Mouse (Mus musculus): ENCODE data around the gene Lhx6. TPM values are rescaled to one million over a fixed set of nuclear protein-coding genes. Genes with fewer than 3 reads are reported as not detected.
A peak's percentile ranks its signal among the peaks of the same experiment; 100 is the strongest.

Lhx6 gene
- polyA plus RNA-seq, 1 experiment from 2014 or later = 1.1 TPM

DNA sequence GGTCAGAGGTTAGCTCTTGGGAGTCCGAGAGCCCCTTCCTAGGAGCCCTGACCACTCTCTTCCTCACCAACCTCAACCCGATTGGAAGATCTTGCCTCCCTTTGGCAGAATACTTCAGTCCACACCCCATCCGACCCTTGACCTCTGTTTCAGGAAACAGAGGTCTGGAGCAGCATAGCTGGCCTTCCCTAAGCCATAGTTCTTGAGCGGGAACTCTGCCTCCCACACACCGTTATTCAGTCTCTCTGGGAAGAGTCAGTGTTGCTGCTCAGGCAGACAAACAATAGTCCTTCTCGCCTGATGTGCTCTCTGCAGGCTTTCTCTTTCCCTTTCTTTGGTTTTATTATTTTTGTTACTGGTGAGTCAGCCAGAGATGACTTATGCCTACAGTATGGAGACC is 5.5 kb downstream of the Lhx6 start:
- no peak for ATAC-seq (ENCODE audit: insufficient read depth, low FRiP score)
- H3K9ac ChIP-seq (ENCODE audit: low read length) = no peak overlapping the region
- H3K36me3 ChIP-seq (ENCODE audit: control insufficient read depth, insufficient read depth, low read length) = no peaks in the 10 kb centered on the region
- no peak overlapping the region for H3K4me2 ChIP-seq (ENCODE audit: low read depth, low read length)
- no peak overlapping the region for H3K4me3 ChIP-seq (replicated peaks; ENCODE audit: low read length)
- peaks cover 98% of the 10 kb centered on the region for H3K27me3 ChIP-seq (ENCODE audit: control insufficient read depth, insufficient read depth, low read length)
- H3K4me1 ChIP-seq (ENCODE audit: control insufficient read depth, insufficient read depth, low read length) = peaks cover 25% of the 10 kb centered on the region
- 12% methylated on average over 6 of the region's 6 CpGs for WGBS
- H3K9me3 ChIP-seq (replicated peaks; ENCODE audit: control insufficient read depth, low read length) = no peaks in the 10 kb centered on the region
- no peak overlapping the region for H3K27ac ChIP-seq (ENCODE audit: low read length)

DNA sequence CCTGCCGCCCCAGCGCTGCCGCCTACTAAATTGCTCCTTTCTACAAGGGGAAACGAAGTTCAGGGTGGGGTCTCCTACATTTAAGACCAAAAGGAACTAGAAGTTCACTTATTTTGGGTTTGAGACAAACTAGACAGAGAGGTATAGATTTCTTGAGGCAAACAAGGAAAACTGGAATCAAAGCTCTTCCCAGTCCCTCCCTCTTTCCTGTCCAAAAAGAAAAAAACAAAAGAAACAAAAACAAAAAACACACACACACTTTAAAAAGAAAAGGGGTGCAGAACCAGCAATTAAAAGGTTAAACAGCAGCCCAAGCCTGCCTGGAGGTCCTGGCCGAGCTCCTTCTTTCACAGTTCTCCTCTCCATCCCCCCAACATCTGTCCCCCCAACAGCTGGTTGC is 7.2 kb downstream of the Lhx6 start:
- H3K36me3 ChIP-seq (ENCODE audit: control insufficient read depth, insufficient read depth, low read length) = no peaks in the 10 kb centered on the region
- no peaks in the 10 kb centered on the region for H3K9me3 ChIP-seq (replicated peaks; ENCODE audit: control insufficient read depth, low read length)
- peaks cover 98% of the 10 kb centered on the region for H3K27me3 ChIP-seq (ENCODE audit: control insufficient read depth, insufficient read depth, low read length)
- 7% methylated on average over 5 of the region's 5 CpGs for whole genome bisulfite sequencing
- peaks cover 13% of the 10 kb centered on the region for H3K4me1 ChIP-seq (ENCODE audit: control insufficient read depth, insufficient read depth, low read length)
- H3K4me2 ChIP-seq (ENCODE audit: low read depth, low read length) = no peak overlapping the region
- H3K4me3 ChIP-seq (replicated peaks; ENCODE audit: low read length) = no peak overlapping the region
- no peak overlapping the region for H3K9ac ChIP-seq (ENCODE audit: low read length)
- no peak for ATAC-seq (ENCODE audit: insufficient read depth, low FRiP score)
- no peak overlapping the region for H3K27ac ChIP-seq (ENCODE audit: low read length)

DNA sequence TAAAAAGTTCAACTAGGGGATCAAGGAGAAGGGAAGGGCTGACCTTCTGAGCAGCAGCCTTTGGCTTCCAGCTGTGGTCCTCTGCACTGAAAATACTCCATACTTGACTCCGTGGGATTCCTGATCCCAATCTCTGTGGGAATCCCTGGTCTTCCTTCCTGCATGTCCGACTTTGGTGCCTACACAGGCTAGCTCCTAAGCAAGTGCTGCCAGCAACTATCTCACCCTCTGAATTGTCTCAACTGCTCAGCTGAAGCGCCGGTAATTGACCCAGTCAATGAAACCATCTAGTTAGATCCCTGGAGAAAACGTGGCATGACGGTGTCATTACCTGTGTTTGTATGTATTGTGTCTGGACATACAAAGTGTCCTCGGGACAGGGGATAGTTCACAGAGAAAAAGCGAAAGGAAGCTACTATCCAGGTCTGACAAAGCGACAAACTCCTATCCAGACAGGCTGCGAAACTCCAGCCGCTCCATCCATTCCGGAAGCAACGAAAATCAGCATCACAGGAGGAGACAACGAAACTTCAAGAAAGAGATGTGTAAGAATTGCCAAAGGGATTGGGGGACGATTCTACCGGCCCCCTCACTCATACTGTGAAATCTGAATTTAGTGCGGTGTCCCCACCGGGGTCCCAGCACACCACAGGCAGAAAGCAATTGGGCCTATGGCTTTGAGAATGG is 7.9 kb downstream of the Lhx6 start:
- Histone ChIP-seq H3K4me3 (replicated peaks; ENCODE audit: low read length) (no peak overlapping the region), H3K36me3 (ENCODE audit: control insufficient read depth, insufficient read depth, low read length) (no peaks in the 10 kb centered on the region), H3K27ac (ENCODE audit: low read length) (no peak overlapping the region), H3K9me3 (replicated peaks; ENCODE audit: control insufficient read depth, low read length) (no peaks in the 10 kb centered on the region), H3K4me1 (ENCODE audit: control insufficient read depth, insufficient read depth, low read length) (peaks cover 6% of the 10 kb centered on the region; the same call in 1 of the 2 replicates), H3K9ac (ENCODE audit: low read length) (no peak overlapping the region), H3K27me3 (ENCODE audit: control insufficient read depth, insufficient read depth, low read length) (peaks cover 97% of the 10 kb centered on the region), H3K4me2 (ENCODE audit: low read depth, low read length) (no peak overlapping the region)
- 7% methylated on average over 18 of the region's 18 CpGs for WGBS
- no peak for ATAC-seq (ENCODE audit: insufficient read depth, low FRiP score)

DNA sequence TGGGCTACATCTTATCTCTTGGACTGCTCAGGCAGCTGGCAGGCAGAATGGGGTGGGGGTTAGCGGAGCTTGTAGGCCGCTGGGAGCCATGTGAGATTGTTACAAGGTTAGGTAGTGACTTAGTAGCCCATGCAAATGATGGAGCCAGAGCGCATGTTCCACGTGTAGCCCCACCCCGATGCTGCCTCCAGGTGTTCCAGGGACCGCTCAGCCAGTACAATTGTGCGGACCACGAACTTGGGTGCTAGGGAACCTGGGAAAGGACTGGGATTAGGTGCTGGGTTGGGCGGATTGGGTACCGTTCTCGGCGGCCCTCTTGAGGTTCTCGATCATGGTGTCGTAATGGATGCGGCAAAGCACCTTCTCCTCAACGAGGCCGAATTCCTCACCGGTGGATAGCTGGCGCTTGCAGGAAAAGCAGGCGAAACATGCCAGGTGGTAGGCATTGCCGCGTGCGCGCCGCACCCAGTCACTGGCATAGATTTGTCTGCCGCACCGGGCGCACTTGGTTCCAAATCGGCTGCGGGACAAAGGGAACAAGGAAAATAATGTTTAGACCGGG is 11.2 kb downstream of the Lhx6 start:
- no peak for ATAC-seq (ENCODE audit: insufficient read depth, low FRiP score)
- Histone ChIP-seq H3K9me3 (replicated peaks; ENCODE audit: control insufficient read depth, low read length) (no peaks in the 10 kb centered on the region), H3K4me3 (replicated peaks; ENCODE audit: low read length) (no peak overlapping the region), H3K36me3 (ENCODE audit: control insufficient read depth, insufficient read depth, low read length) (no peaks in the 10 kb centered on the region), H3K4me1 (ENCODE audit: control insufficient read depth, insufficient read depth, low read length) (peaks cover 7% of the 10 kb centered on the region; the same call in 1 of the 2 replicates), H3K27me3 (ENCODE audit: control insufficient read depth, insufficient read depth, low read length) (peaks cover 96% of the 10 kb centered on the region), H3K4me2 (ENCODE audit: low read depth, low read length) (no peak overlapping the region), H3K27ac (ENCODE audit: low read length) (no peak overlapping the region), H3K9ac (ENCODE audit: low read length) (no peak overlapping the region)
- WGBS = 4% methylated on average over 31 of the region's 31 CpGs

DNA sequence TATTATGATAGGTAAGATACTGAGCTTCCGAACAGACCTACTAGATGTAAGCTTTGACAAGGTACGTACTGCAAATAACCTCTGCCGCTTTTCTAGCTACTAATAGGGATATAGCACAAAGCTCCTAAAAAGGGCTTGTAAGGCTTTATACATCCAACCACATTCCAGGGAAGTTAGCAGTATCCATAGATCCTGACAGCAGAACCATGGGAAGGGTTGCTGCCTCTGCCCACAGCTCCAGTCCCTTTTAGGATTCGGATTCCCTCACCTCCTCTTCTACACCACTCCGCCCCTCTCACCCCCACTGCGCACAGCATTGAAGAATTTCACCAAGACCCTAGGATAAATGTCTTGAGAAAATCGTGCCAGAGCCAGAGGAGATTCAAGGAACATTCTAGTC is 11.9 kb downstream of the Lhx6 start:
- H3K9ac ChIP-seq (ENCODE audit: low read length) = no peak overlapping the region
- H3K27ac ChIP-seq (ENCODE audit: low read length) = no peak overlapping the region
- H3K4me1 ChIP-seq (ENCODE audit: control insufficient read depth, insufficient read depth, low read length) = peaks cover 7% of the 10 kb centered on the region; the same call in 1 of the 2 replicates
- no peak overlapping the region for H3K4me3 ChIP-seq (replicated peaks; ENCODE audit: low read length)
- no peak overlapping the region for H3K4me2 ChIP-seq (ENCODE audit: low read depth, low read length)
- H3K36me3 ChIP-seq (ENCODE audit: control insufficient read depth, insufficient read depth, low read length) = no peaks in the 10 kb centered on the region
- ATAC-seq (ENCODE audit: insufficient read depth, low FRiP score) = no peak
- no peaks in the 10 kb centered on the region for H3K9me3 ChIP-seq (replicated peaks; ENCODE audit: control insufficient read depth, low read length)
- WGBS = 29% methylated on average over 7 of the region's 7 CpGs
- H3K27me3 ChIP-seq (ENCODE audit: control insufficient read depth, insufficient read depth, low read length) = peaks cover 94% of the 10 kb centered on the region

DNA sequence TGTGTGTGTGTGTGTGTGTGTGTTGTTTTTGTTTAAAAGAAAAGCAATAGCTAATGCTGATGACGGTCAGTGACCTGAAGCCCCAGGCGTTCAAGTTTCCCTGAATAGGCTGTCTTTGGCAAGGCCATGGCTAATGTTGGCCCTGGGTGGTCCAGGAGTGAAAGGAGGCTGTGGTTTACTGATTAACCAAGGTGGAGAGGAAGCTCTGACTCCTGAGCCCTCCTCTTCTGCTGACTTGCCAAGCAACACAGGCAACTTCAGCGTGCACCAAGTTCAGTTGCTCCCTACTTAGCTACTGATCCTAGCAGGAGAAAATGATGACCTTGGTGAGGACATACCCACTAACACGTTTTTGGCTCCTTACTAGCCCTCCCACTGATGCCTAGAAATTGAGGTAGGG is 12.5 kb downstream of the Lhx6 start:
- Histone ChIP-seq H3K27ac (ENCODE audit: low read length) (no peak overlapping the region), H3K9ac (ENCODE audit: low read length) (no peak overlapping the region), H3K36me3 (ENCODE audit: control insufficient read depth, insufficient read depth, low read length) (no peaks in the 10 kb centered on the region), H3K4me2 (ENCODE audit: low read depth, low read length) (no peak overlapping the region), H3K9me3 (replicated peaks; ENCODE audit: control insufficient read depth, low read length) (no peaks in the 10 kb centered on the region), H3K4me3 (replicated peaks; ENCODE audit: low read length) (no peak overlapping the region), H3K27me3 (ENCODE audit: control insufficient read depth, insufficient read depth, low read length) (peaks cover 94% of the 10 kb centered on the region), H3K4me1 (ENCODE audit: control insufficient read depth, insufficient read depth, low read length) (peaks cover 7% of the 10 kb centered on the region; the same call in 1 of the 2 replicates)
- no peak for ATAC-seq (ENCODE audit: insufficient read depth, low FRiP score)
- 16% methylated on average over 4 of the region's 4 CpGs for WGBS

DNA sequence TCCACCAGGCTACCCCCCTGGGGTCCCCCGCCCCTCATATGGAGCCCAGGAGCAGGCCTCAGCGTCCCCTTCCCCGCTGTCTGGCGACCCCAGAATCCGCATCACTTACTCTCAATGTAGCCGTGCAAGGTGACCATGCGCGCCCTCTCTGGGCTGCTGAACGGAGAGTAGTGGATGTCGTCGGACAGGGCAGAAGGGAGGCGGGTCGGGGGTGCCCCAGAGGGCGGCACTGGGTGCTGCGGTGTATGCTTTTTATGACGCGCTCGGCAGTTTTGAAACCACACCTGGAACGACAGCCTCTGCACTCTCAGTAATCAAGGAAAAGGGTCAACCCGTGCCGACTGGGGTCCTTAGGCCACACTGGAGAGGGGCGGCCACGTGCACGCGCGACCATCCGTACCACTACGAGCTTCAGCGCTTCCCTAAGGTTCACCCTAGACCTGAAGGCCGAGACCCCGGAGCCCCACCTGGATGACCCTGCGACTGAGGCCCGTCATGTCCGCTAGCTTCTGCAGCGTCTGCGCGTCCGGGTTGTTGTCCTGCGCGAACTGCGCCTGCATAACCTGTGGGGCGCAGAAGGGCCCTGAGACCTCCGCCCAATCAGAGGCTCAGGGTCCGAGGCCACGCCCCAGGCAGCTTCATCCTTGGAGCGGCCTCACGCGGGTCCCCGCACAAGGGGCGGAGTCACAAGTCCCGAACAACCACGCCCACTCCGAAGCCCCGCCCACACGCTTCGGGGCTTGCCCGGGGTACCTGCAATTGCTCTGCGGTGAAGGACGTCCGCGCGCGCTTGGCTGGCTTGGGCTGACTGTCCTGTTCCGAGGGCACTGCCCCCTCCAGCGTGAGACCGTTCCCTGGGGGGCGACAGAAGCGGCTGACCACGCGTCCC is 14.1 kb downstream of the Lhx6 start:
- 3% methylated on average over 70 of the region's 70 CpGs for WGBS
- Histone ChIP-seq H3K9me3 (replicated peaks; ENCODE audit: control insufficient read depth, low read length) (no peaks in the 10 kb centered on the region), H3K4me1 (ENCODE audit: control insufficient read depth, insufficient read depth, low read length) (peaks cover 7% of the 10 kb centered on the region; the same call in 1 of the 2 replicates), H3K27me3 (ENCODE audit: control insufficient read depth, insufficient read depth, low read length) (peaks cover 84% of the 10 kb centered on the region), H3K4me3 (replicated peaks; ENCODE audit: low read length) (peak overlapping the region; percentile 49), H3K9ac (ENCODE audit: low read length) (peak overlapping the region; percentile 46; the same call in 1 of the 2 replicates), H3K36me3 (ENCODE audit: control insufficient read depth, insufficient read depth, low read length) (no peaks in the 10 kb centered on the region), H3K27ac (ENCODE audit: low read length) (no peak overlapping the region), H3K4me2 (ENCODE audit: low read depth, low read length) (peak overlapping the region; percentile 82)
- peak; percentile 72; the same call in 1 of the 2 replicates for ATAC-seq (ENCODE audit: insufficient read depth, low FRiP score)

DNA sequence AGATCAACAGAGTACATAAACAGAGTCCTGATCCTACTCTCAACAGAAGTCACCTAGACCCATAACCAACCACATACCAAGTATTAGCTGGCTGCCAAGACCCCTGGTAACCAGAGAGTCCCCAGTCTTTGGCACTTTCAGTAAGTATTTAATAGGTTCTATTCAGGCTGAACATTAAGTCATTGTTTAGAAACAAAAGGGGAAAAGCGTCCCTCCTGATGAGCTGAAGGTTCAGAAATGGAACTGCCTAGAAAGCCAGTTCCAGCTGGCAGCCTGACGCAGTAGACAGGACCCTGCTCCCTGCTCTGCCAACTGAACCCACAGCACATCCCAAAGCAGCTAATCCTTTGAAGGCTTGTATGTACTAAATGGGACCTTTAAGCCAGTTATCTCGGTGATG is 16.0 kb downstream of the Lhx6 start:
- Histone ChIP-seq H3K4me3 (replicated peaks; ENCODE audit: low read length) (no peak overlapping the region), H3K9ac (ENCODE audit: low read length) (no peak overlapping the region), H3K36me3 (ENCODE audit: control insufficient read depth, insufficient read depth, low read length) (no peaks in the 10 kb centered on the region), H3K4me1 (ENCODE audit: control insufficient read depth, insufficient read depth, low read length) (peaks cover 7% of the 10 kb centered on the region; the same call in 1 of the 2 replicates), H3K27ac (ENCODE audit: low read length) (no peak overlapping the region), H3K9me3 (replicated peaks; ENCODE audit: control insufficient read depth, low read length) (no peaks in the 10 kb centered on the region), H3K27me3 (ENCODE audit: control insufficient read depth, insufficient read depth, low read length) (peaks cover 65% of the 10 kb centered on the region), H3K4me2 (ENCODE audit: low read depth, low read length) (no peak overlapping the region)
- no peak for ATAC-seq (ENCODE audit: insufficient read depth, low FRiP score)
- 46% methylated on average over 3 of the region's 3 CpGs for WGBS

DNA sequence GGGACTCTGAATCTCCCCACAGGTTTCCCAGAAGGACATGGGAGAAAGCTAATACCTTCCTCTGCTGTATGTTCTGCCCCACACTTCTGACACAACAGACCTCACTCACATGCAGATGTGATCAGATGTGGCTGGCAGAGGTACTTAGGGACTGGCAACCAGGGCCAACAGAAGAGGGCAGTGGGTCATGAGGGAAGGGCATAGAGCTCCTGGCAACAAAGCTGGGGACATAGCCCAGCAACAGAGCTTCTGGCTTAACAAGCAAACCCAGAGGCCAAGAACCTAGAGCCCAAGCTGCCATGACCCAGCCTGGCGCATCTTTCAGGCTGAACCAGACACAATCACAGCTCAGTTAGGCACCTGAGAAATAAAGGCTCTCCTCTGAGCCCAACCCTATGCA is 20.2 kb downstream of the Lhx6 start:
- Histone ChIP-seq H3K9ac (ENCODE audit: low read length) (no peak overlapping the region), H3K9me3 (replicated peaks; ENCODE audit: control insufficient read depth, low read length) (no peaks in the 10 kb centered on the region), H3K4me2 (ENCODE audit: low read depth, low read length) (no peak overlapping the region), H3K27me3 (ENCODE audit: control insufficient read depth, insufficient read depth, low read length) (peaks cover 24% of the 10 kb centered on the region), H3K27ac (ENCODE audit: low read length) (no peak overlapping the region), H3K4me1 (ENCODE audit: control insufficient read depth, insufficient read depth, low read length) (no peaks in the 10 kb centered on the region), H3K4me3 (replicated peaks; ENCODE audit: low read length) (no peak overlapping the region), H3K36me3 (ENCODE audit: control insufficient read depth, insufficient read depth, low read length) (no peaks in the 10 kb centered on the region)
- ATAC-seq (ENCODE audit: insufficient read depth, low FRiP score) = no peak
- 89% methylated on average over 1 of the region's 1 CpGs for WGBS
